Mouse (Mus musculus): ENCODE measurements at regions not wholly inside any gene's neighbourhood (a gene's known extent, or its start where the extent isn't known, plus 50 kb on each side); places are given as distances from the start of the nearest gene placed in this dataset.
A peak's percentile ranks its signal among the peaks of the same experiment; 100 is the strongest.

GRCm38 (mm10) chr13:68372631-68373030, 209.3 kb downstream of the Mtrr start:
- peak; percentile 6 to 37 for DNase-seq (ENCODE audit: extremely low spot score in 1 of 2, low spot score in 1 of 2)

Measured in layer of hippocampus, postnatal 25 days (tissue).